Mouse (Mus musculus) telencephalon, adult 2 months (tissue): ENCODE measurements around the gene Atp2c2.

Source experiments
- DNase-seq: peaks from one replicate; pipeline ENCODE4 v3.0.0-alpha.2; 2011; ENCODE audit warnings: low read depth, low spot score

The Atp2c2 gene

GRCm38 (mm10) chr8:119742409-119742808 is 42.6 kb downstream of the Atp2c2 start:
- DNase-seq = no peak

GRCm38 (mm10) chr8:119743291-119744026 is 43.6 kb downstream of the Atp2c2 start:
- no peak for DNase-seq

- no peak for DNase-seq
These were observed 44.8 kb downstream of the Atp2c2 start for GRCm38 (mm10) chr8:119744604-119745003.

- DNase-seq = no peak
These were observed 55.7 kb downstream of the Atp2c2 start for GRCm38 (mm10) chr8:119755238-119756146.

GRCm38 (mm10) chr8:119756147-119756461 is 56.3 kb downstream of the Atp2c2 start:
- no peak for DNase-seq

- DNase-seq = no peak
These were observed 56.7 kb downstream of the Atp2c2 start for GRCm38 (mm10) chr8:119756538-119756937.

GRCm38 (mm10) chr8:119761692-119762091 is 61.9 kb downstream of the Atp2c2 start:
- no peak for DNase-seq

GRCm38 (mm10) chr8:119762226-119763220 is 62.7 kb downstream of the Atp2c2 start:
- no peak for DNase-seq

GRCm38 (mm10) chr8:119765311-119765710 is 65.5 kb downstream of the Atp2c2 start:
- DNase-seq = no peak

- no peak for DNase-seq
These were observed 66.1 kb downstream of the Atp2c2 start for GRCm38 (mm10) chr8:119765761-119766444.

GRCm38 (mm10) chr8:119776668-119777245 is 76.9 kb downstream of the Atp2c2 start:
- no peak for DNase-seq

- no peak for DNase-seq
These were observed 78.0 kb downstream of the Atp2c2 start for GRCm38 (mm10) chr8:119777765-119778164.

- DNase-seq = peak; percentile 98
These were observed 78.5 kb downstream of the Atp2c2 start, which contains the start of gene Tldc1 for GRCm38 (mm10) chr8:119778263-119778662. TSS of gene Tldc1 (minus strand) at chr8:119778416.

- DNase-seq = peak; percentile 80
These were observed 79.4 kb downstream of the Atp2c2 start for GRCm38 (mm10) chr8:119779013-119779737.

GRCm38 (mm10) chr8:119780402-119781049 is 80.7 kb downstream of the Atp2c2 start:
- DNase-seq = no peak

GRCm38 (mm10) chr8:119781086-119781840 is 81.5 kb downstream of the Atp2c2 start:
- no peak for DNase-seq

GRCm38 (mm10) chr8:119782715-119783114 is 82.9 kb downstream of the Atp2c2 start:
- peak; percentile 71 for DNase-seq

- DNase-seq = no peak
These were observed 83.8 kb downstream of the Atp2c2 start for GRCm38 (mm10) chr8:119783579-119783978.
